Mouse (Mus musculus) forebrain, embryonic 12.5 days (tissue): ENCODE measurements around the gene Cox10. TPM values are rescaled to one million over a fixed set of nuclear protein-coding genes. Genes with fewer than 3 reads are reported as not detected.

Experiments
- ATAC-seq: fragments of 200-750 bp; cut with Nextera tagmentation; 2 replicates; pipeline ENCODE4 v1.8.0; 2017; ENCODE audit warnings: moderate TSS enrichment; ENCODE audit not compliant: low FRiP score
- H3K27ac ChIP-seq: fragments of 300-500 bp; sonication (generic); 2 replicates; pipeline ENCODE4 v1.5.1; 2016; ENCODE audit warnings: mild to moderate bottlenecking
- H3K27me3 ChIP-seq: fragments of 300-500 bp; sonication (generic); 2 replicates; pipeline ENCODE4 v1.6.1; 2016; ENCODE audit warnings: mild to moderate bottlenecking
- H3K36me3 ChIP-seq: fragments of 300-500 bp; sonication (generic); replicated peaks from 2 replicates; pipeline ENCODE4 v1.6.1; 2016; ENCODE audit warnings: mild to moderate bottlenecking
- H3K4me1 ChIP-seq: fragments of 300-500 bp; sonication (generic); 2 replicates; pipeline ENCODE4 v1.6.1; 2016
- H3K4me2 ChIP-seq: fragments of 300-500 bp; sonication (generic); 2 replicates; pipeline ENCODE4 v1.6.1; 2016; ENCODE audit warnings: mild to moderate bottlenecking, moderate library complexity
- H3K4me3 ChIP-seq: fragments of 300-500 bp; sonication (generic); replicated peaks from 2 replicates; pipeline ENCODE4 v1.5.1; 2016; ENCODE audit warnings: mild to moderate bottlenecking
- H3K9ac ChIP-seq: fragments of 300-500 bp; sonication (generic); 2 replicates; pipeline ENCODE4 v1.6.1; 2016; ENCODE audit warnings: mild to moderate bottlenecking
- H3K9me3 ChIP-seq: fragments of 300-500 bp; sonication (generic); 2 replicates; pipeline ENCODE4 v1.6.1; 2016
- WGBS: fragments of 180-500 bp; shearing (Covaris S2); methylation state at CpG from one replicate; pipeline ENCODE4 v1.1.7; 2016; 5-methylcytosine and 5-hydroxymethylcytosine counted together
- polyA plus RNA-seq: library from polyadenylated mRNA; unstranded; fragments of >200 nt; fragmentation: Nextera tagmentation; extraction: Ambion mirVana; gene quantifications from 2 replicates; pipeline ENCODE4 v1.2.1, GENCODE M21; 2016

The Cox10 gene
- polyA plus RNA-seq, 1 experiment from 2014 or later, result 21.9 TPM

DNA sequence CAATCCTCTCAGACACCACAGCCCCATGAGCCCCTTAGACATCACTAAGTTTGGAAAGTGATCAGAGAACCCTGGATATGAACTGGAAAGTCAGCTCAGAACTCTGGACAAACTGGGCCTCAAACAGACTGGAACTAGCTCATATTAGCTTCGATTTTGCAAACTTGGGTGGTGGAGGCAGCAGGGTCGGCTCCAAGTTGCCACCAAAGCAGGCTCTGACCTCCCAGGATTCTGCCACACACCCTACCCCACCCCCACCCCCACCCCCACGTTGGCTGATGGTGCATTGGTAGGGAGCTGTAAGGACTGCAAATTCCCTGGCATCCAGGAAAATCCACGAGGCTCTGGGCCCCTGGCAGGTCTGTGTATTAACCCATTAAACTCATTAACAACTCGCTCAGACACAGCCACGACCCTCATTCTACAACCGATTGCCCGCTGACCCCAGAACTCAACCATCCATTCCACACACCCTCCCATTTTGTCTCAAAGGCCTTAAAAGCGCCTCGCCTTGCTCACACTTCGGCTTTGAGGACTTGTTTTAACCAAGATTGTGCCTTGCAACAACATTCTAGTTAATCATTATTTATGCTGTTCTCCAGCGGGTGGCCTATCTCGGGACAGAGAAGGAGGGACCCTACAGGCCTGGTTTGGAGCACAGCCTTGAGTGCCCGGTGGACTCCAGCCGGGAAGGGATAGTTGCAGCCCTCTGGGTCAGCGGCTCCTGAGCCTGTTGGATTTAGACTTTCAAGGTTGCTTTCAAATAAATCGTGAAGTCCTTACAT, 160.8 kb downstream of the Cox10 start:
- Histone ChIP-seq H3K4me1 (peaks cover 69% of the 10 kb centered on the region), H3K27ac (no peak overlapping the region), H3K36me3 (no peaks in the 10 kb centered on the region), H3K4me3 (peak overlapping the region; percentile 59), H3K9ac (0 out of 2 replicates have a peak overlapping the region, but pooled peaks have one; percentile 60), H3K4me2 (peak overlapping the region; percentile 93), H3K27me3 (peaks cover 87% of the 10 kb centered on the region), H3K9me3 (no peaks in the 10 kb centered on the region)
- ATAC-seq, result no peak
- 10% methylated on average over 17 of the region's 17 CpGs for WGBS

GRCm38 (mm10) chr11:63917561-63917960, 161.7 kb downstream of the Cox10 start:
- Histone ChIP-seq H3K9me3 (no peaks in the 10 kb centered on the region), H3K36me3 (no peaks in the 10 kb centered on the region), H3K27ac (no peak overlapping the region), H3K4me1 (peaks cover 60% of the 10 kb centered on the region), H3K4me2 (no peak overlapping the region), H3K4me3 (0 out of 2 replicates have a peak overlapping the region, but pooled peaks have one; percentile 5), H3K27me3 (peaks cover 87% of the 10 kb centered on the region), H3K9ac (no peak overlapping the region)
- WGBS, result 16% methylated on average over 6 of the region's 6 CpGs
- no peak for ATAC-seq

GRCm38 (mm10) chr11:63914388-63914787, 164.9 kb downstream of the Cox10 start:
- 2% methylated on average over 20 of the region's 20 CpGs for WGBS
- no peaks in the 10 kb centered on the region for H3K9me3 ChIP-seq
- no peak overlapping the region for H3K9ac ChIP-seq
- ATAC-seq, result peak; percentile 91
- peak overlapping the region; percentile 32 for H3K4me3 ChIP-seq
- H3K4me1 ChIP-seq, result peaks cover 49% of the 10 kb centered on the region
- H3K4me2 ChIP-seq, result peak overlapping the region; percentile 57
- H3K27ac ChIP-seq, result no peak overlapping the region
- peaks cover 89% of the 10 kb centered on the region for H3K27me3 ChIP-seq
- H3K36me3 ChIP-seq, result no peaks in the 10 kb centered on the region

DNA sequence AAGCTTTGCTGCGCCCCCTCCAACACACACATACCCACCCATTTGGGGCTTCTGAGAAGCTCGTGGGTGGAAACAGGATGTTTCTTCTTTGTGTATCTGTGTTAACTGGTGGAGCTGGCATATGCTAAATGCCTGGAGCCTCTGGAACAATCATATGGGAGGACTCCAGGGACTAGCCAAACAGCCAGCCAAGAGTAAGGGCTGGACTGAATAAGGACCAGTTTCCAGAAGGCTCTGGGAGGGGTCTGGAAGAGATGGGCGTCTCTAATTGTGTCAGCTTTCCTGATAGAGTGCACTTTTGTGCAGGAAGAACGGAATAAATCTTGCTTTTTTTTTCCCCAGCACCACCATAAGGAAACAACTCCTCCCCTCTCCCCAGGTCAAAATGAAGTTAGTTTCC, 165.3 kb downstream of the Cox10 start:
- no peak overlapping the region for H3K9ac ChIP-seq
- no peak overlapping the region for H3K27ac ChIP-seq
- peaks cover 85% of the 10 kb centered on the region for H3K27me3 ChIP-seq
- H3K36me3 ChIP-seq, result no peaks in the 10 kb centered on the region
- H3K4me2 ChIP-seq, result peak overlapping the region; percentile 57
- peak overlapping the region; percentile 32 for H3K4me3 ChIP-seq
- H3K9me3 ChIP-seq, result no peaks in the 10 kb centered on the region
- peaks cover 45% of the 10 kb centered on the region for H3K4me1 ChIP-seq
- WGBS, result 34% methylated on average over 4 of the region's 4 CpGs
- peak; percentile 39; the same call in 1 of the 2 replicates for ATAC-seq

Other genes starting within 250 kb of the Cox10 start
- gene Hs3st3b1, start 157.2 kb downstream of the Cox10 start, polyA plus RNA-seq, result 8.8 and 9.2 TPM in 2 replicates